Mouse (Mus musculus) cortical plate, adult 2 months (tissue): ENCODE data around the gene Zfp846.

Source experiments
- CTCF ChIP-seq: fragments of 200-500 bp; IDR thresholded peaks from 2 replicates; pipeline ENCODE4 v1.5.1; 2011; ENCODE audit warnings: mild to moderate bottlenecking, control low read depth, low read length; ENCODE audit not compliant: insufficient read depth; ENCODE audit errors: extremely low read depth
- POLR2A ChIP-seq: fragments of 200-500 bp; IDR thresholded peaks from 2 replicates; pipeline ENCODE4 v1.6.1; 2011; ENCODE audit warnings: mild to moderate bottlenecking, low read length, control low read depth; ENCODE audit not compliant: insufficient read depth; ENCODE audit errors: extremely low read depth

DNA sequence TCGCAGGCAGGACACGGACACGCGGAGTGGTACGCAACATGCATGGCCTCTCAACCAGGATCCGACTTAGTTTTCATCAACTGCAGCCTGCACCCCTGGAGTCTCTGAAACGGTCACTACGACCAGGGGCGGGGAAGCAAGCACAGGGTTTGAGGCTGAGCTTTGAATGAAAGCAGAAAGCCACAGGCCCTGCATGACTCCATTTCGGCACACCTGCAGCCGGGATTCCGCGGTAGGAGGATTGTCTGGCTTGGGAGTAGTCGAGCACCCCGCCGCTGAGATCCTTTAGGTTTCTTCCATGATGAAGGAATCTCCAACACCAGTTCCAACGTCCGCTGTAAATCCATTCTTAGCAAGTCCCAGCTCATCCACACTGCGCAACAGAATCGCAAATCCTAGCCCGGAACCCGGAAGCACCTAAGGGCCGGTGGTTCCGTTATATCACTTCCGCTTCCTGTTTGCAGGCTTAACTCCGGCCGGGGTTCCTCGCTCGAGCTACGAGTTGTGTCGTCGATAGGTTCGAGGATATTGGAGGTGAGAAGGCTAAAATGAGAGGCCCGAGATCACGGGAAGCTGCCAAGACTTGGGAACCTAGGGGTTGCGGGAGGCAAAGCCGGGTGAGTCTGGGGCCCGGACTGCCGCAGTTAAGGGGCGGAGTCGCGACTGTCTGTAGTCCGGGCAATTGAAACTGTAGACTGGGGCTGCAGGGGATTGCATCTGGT is 63.4 kb downstream of the Zfp846 start, which contains the start of gene Fbxl12:
- TF ChIP-seq CTCF (no peak), POLR2A (peak; percentile 87)
